Comparison of ENCODE assay signal across 12 mouse cellular contexts in the genomic region with DNA sequence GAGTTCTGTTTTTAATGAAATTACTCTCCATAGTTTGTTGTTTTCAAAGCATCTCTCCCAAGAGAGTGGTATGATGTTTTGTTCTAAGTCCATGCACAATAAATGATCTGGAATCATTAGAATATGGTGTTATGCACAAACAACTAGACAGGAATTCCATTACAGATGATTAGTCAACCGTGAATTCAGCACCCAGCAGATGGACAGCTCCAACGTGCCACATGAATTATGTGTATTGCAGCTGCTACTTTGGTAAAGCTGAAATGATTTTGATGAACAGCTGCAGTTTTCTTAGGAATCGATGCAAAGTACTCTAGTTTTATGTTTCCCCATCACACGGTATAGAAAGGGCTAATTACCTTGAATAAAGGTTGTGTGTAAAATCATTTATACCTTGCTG.
DNase-seq lines count a peak whose midpoint lies in the region; ATAC-seq lines count a peak whose summit lies in the region.
"Had no signal": no experiment of that assay in that cellular context is flagged by ENCODE, and none has a peak within 500 bp of the region (broad histone marks: within the 10 kb centered on the region; RNA-seq: fewer than 3 reads in every experiment).

No protein-coding gene starts in this region.

- H3K27ac ChIP-seq in intestine, embryonic 14.5 days (ENCODE audit: low read depth) = no peak overlapping the region
- no peak overlapping the region for H3K27ac ChIP-seq in intestine, embryonic 15.5 days
- no peak overlapping the region for H3K27ac ChIP-seq in embryonic facial prominence, embryonic 10.5 days (replicated peaks)
- H3K27ac ChIP-seq: embryonic facial prominence, embryonic 13.5 days had no signal

- no peak for ATAC-seq in intestine, embryonic 14.5 days (replicated peaks; ENCODE audit: low FRiP score, low TSS enrichment, low read depth)
- ATAC-seq in intestine, embryonic 15.5 days = no peak
- ATAC-seq: lung, postnatal 0 days had no signal

- 52% methylated on average over 4 of the region's 4 CpGs for WGBS in intestine, embryonic 14.5 days
- 44% methylated on average over 4 of the region's 4 CpGs for WGBS in intestine, embryonic 15.5 days
- WGBS in embryonic facial prominence, embryonic 10.5 days = 63% methylated on average over 4 of the region's 4 CpGs

- no peaks in the 10 kb centered on the region for H3K9me3 ChIP-seq in intestine, embryonic 14.5 days (ENCODE audit: control insufficient read depth, low read length)
- H3K9me3 ChIP-seq in intestine, embryonic 15.5 days = no peaks in the 10 kb centered on the region
- no peaks in the 10 kb centered on the region for H3K9me3 ChIP-seq in embryonic facial prominence, embryonic 10.5 days
- H3K9me3 ChIP-seq: embryonic facial prominence, embryonic 13.5 days had no signal

- H3K4me3 ChIP-seq in intestine, embryonic 14.5 days (ENCODE audit: low read depth, low read length) = no peak overlapping the region
- H3K4me3 ChIP-seq in intestine, embryonic 15.5 days (replicated peaks) = no peak overlapping the region
- H3K4me3 ChIP-seq in embryonic facial prominence, embryonic 10.5 days = no peak overlapping the region
- H3K4me3 ChIP-seq: embryonic facial prominence, embryonic 13.5 days had no signal

- no peaks in the 10 kb centered on the region for H3K4me1 ChIP-seq in intestine, embryonic 14.5 days (replicated peaks; ENCODE audit: control insufficient read depth, insufficient read depth, low read length)
- H3K4me1 ChIP-seq in intestine, embryonic 15.5 days (replicated peaks) = no peaks in the 10 kb centered on the region
- H3K4me1 ChIP-seq in embryonic facial prominence, embryonic 10.5 days = no peaks in the 10 kb centered on the region
- H3K4me1 ChIP-seq: embryonic facial prominence, embryonic 13.5 days had no signal

- no peaks in the 10 kb centered on the region for H3K36me3 ChIP-seq in intestine, embryonic 14.5 days (ENCODE audit: control insufficient read depth, insufficient read depth, low read length)
- no peaks in the 10 kb centered on the region for H3K36me3 ChIP-seq in intestine, embryonic 15.5 days
- no peaks in the 10 kb centered on the region for H3K36me3 ChIP-seq in embryonic facial prominence, embryonic 10.5 days (replicated peaks)
- H3K36me3 ChIP-seq: embryonic facial prominence, embryonic 13.5 days had no signal

- H3K4me2 ChIP-seq in intestine, embryonic 14.5 days (ENCODE audit: low read length) = no peak overlapping the region
- no peak overlapping the region for H3K4me2 ChIP-seq in intestine, embryonic 15.5 days (replicated peaks)
- H3K4me2 ChIP-seq: embryonic facial prominence, embryonic 13.5 days had no signal

- no peaks in the 10 kb centered on the region for H3K27me3 ChIP-seq in intestine, embryonic 14.5 days (replicated peaks; ENCODE audit: control insufficient read depth, insufficient read depth, low read length)
- H3K27me3 ChIP-seq in intestine, embryonic 15.5 days (replicated peaks) = no peaks in the 10 kb centered on the region
- no peaks in the 10 kb centered on the region for H3K27me3 ChIP-seq in embryonic facial prominence, embryonic 10.5 days (replicated peaks; ENCODE audit: low read depth, poor library complexity, severe bottlenecking)
- H3K27me3 ChIP-seq: embryonic facial prominence, embryonic 13.5 days had no signal

- DNase-seq in intestine, embryonic 14.5 days (ENCODE audit: low spot score) = peak; percentile 69
- peak; percentile 3 for DNase-seq in urinary bladder, postnatal 14 days (ENCODE audit: low spot score)
- DNase-seq in urinary bladder, adult 2 months (ENCODE audit: low spot score) = no peak
- peak; percentile 65 for DNase-seq in embryonic facial prominence, embryonic 10.5 days (ENCODE audit: low spot score)
- DNase-seq in yolk sac, embryonic 10.5 days (ENCODE audit: low spot score) = peak; percentile 1
- DNase-seq in left cerebral cortex, adult 8-10 months (ENCODE audit: low spot score in 2 of 2) = no peak
- DNase-seq in frontal cortex, adult 2 months (ENCODE audit: extremely low spot score in 1 of 2, low spot score in 1 of 2) = no peak
- DNase-seq: right cerebral cortex, adult 18-20 months; thymus, adult 2 months had no signal

- no peak overlapping the region for H3K9ac ChIP-seq in intestine, embryonic 14.5 days (ENCODE audit: low read length)
- H3K9ac ChIP-seq in intestine, embryonic 15.5 days = no peak overlapping the region
- H3K9ac ChIP-seq: embryonic facial prominence, embryonic 13.5 days had no signal

Comparison
In these comparisons a context has a peak if more than half of its experiments do, and no peak if none do; other contexts are left out.
1. DNase-seq: peak in intestine, embryonic 14.5 days (single experiment), urinary bladder, postnatal 14 days (single experiment), embryonic facial prominence, embryonic 10.5 days (single experiment) and yolk sac, embryonic 10.5 days (single experiment); none in urinary bladder, adult 2 months (single experiment), left cerebral cortex, adult 8-10 months (0 of 2) and frontal cortex, adult 2 months (0 of 2).